ENCODE assay signal across 15 mouse cellular contexts in the genomic region with DNA sequence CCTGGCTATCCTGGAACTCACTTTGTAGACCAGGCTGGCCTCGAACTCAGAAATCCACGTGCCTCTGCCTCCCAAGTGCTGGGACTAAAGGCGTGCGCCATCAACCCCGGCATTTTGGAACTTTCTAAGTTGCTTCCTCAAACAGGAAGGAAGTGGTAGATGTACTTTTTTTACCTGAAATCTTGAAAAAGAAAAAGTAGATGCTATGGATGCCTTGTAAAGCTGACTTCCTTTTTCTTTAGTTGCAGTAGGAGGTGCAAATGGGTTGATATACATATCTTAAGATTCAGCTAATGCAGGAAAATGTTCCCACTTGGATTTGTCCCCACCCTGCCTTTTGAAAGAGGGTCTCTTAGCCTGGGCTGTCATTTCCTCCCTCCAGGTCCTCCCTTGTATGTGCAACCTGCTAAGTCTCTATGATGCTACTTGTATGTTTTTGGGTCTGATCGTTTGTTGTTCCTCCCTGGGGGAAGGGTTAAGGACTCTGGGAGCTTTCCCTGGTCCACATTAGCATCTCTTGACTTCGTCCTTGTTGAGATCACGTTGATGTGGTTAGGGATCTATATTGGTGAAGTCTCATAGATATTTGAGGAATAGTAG. TPM values are rescaled to one million over a fixed set of nuclear protein-coding genes. Genes with fewer than 3 reads are reported as not detected.
A peak's percentile ranks its signal among the peaks of the same experiment; 100 is the strongest.
DNase-seq lines count a peak whose midpoint lies in the region; ATAC-seq lines count a peak whose summit lies in the region.
"Had no signal": no experiment of that assay in that cellular context is flagged by ENCODE, and none has a peak within 500 bp of the region (broad histone marks: within the 10 kb centered on the region; RNA-seq: fewer than 3 reads in every experiment).

No protein-coding gene starts in this region.

- intact Hi-C loops in heart, postnatal 25 days (cut with DNase I), result no loop called here

- WGBS in heart, embryonic 10.5 days, result 90% methylated on average over 8 of the region's 8 CpGs
- 94% methylated on average over 8 of the region's 8 CpGs for WGBS in midbrain, embryonic 10.5 days
- WGBS in midbrain, embryonic 14.5 days, result 97% methylated on average over 8 of the region's 8 CpGs
- 70% methylated on average over 8 of the region's 8 CpGs for WGBS in liver, embryonic 16.5 days (ENCODE audit: insufficient replicate concordance)

- no peak for DNase-seq in heart, embryonic 10.5 days (ENCODE audit: low spot score)
- no peak for DNase-seq in heart, postnatal 25 days (ENCODE audit: low spot score)
- no peak for DNase-seq in midbrain, embryonic 10.5 days (ENCODE audit: low spot score)
- no peak for DNase-seq in midbrain, embryonic 14.5 days
- DNase-seq in R1 (ENCODE audit: low read depth, low spot score), result peak; percentile 81
- DNase-seq in gastrocnemius, adult 8-10 months (ENCODE audit: low spot score in 2 of 2), result no peak
- DNase-seq: adrenal gland, postnatal 14 days; cerebellum, adult 11 months; heart, adult 18-20 months; kidney, adult 11 months; layer of hippocampus, adult 9-11 months; lung, postnatal 14 days had no signal

- peak overlapping the region; percentile 1; the same call in 1 of the 2 replicates for H3K4me3 ChIP-seq in heart, embryonic 10.5 days
- H3K4me3 ChIP-seq in midbrain, embryonic 10.5 days, result peak overlapping the region; percentile 93; the same call in 1 of the 2 replicates
- H3K4me3 ChIP-seq in midbrain, embryonic 14.5 days (replicated peaks; ENCODE audit: low read depth, low read length), result no peak overlapping the region
- no peak overlapping the region for H3K4me3 ChIP-seq in liver, embryonic 16.5 days (ENCODE audit: low read depth, low read length)

- no peaks in the 10 kb centered on the region for H3K9me3 ChIP-seq in heart, embryonic 10.5 days
- H3K9me3 ChIP-seq in midbrain, embryonic 10.5 days (replicated peaks), result no peaks in the 10 kb centered on the region; the same call in 1 of the 2 replicates
- H3K9me3 ChIP-seq in midbrain, embryonic 14.5 days (ENCODE audit: control insufficient read depth, low read length), result no peaks in the 10 kb centered on the region
- H3K9me3 ChIP-seq in liver, embryonic 16.5 days (replicated peaks; ENCODE audit: control insufficient read depth, low read length), result no peaks in the 10 kb centered on the region
- H3K9me3 ChIP-seq: stomach, embryonic 15.5 days had no signal

- no peak overlapping the region for H3K9ac ChIP-seq in midbrain, embryonic 14.5 days (replicated peaks; ENCODE audit: low read length)
- H3K9ac ChIP-seq in liver, embryonic 16.5 days (ENCODE audit: low read depth, low read length), result no peak overlapping the region

- H3K4me2 ChIP-seq in midbrain, embryonic 14.5 days (ENCODE audit: low read length), result no peak overlapping the region
- H3K4me2 ChIP-seq in liver, embryonic 16.5 days (ENCODE audit: low read depth, low read length), result peak overlapping the region; percentile 70; the same call in 1 of the 2 replicates

- H3K27me3 ChIP-seq in heart, embryonic 10.5 days (ENCODE audit: insufficient read depth, poor library complexity, severe bottlenecking), result no peaks in the 10 kb centered on the region
- H3K27me3 ChIP-seq in midbrain, embryonic 10.5 days (ENCODE audit: low read depth, poor library complexity, severe bottlenecking), result no peaks in the 10 kb centered on the region
- H3K27me3 ChIP-seq in midbrain, embryonic 14.5 days (ENCODE audit: control insufficient read depth, insufficient read depth, low read length), result no peaks in the 10 kb centered on the region
- H3K27me3 ChIP-seq in liver, embryonic 16.5 days (ENCODE audit: control insufficient read depth, insufficient read depth, low read depth, low read length), result no peaks in the 10 kb centered on the region
- H3K27me3 ChIP-seq: stomach, embryonic 15.5 days had no signal

- peaks cover 10% of the 10 kb centered on the region; the same call in 1 of the 2 replicates for H3K4me1 ChIP-seq in heart, embryonic 10.5 days
- peaks cover 13% of the 10 kb centered on the region for H3K4me1 ChIP-seq in midbrain, embryonic 10.5 days
- H3K4me1 ChIP-seq in midbrain, embryonic 14.5 days (ENCODE audit: control insufficient read depth, insufficient read depth, low read length), result peaks cover 5% of the 10 kb centered on the region; the same call in 1 of the 2 replicates
- H3K4me1 ChIP-seq in liver, embryonic 16.5 days (ENCODE audit: control insufficient read depth, low read depth, low read length), result peaks cover 14% of the 10 kb centered on the region

- ATAC-seq in midbrain, embryonic 14.5 days (ENCODE audit: low FRiP score, low TSS enrichment), result no peak
- no peak for ATAC-seq in liver, embryonic 16.5 days (ENCODE audit: low read depth)
- ATAC-seq in frontal cortex, adult (ENCODE audit: low TSS enrichment), result no peak

- H3K27ac ChIP-seq in heart, embryonic 10.5 days, result no peak overlapping the region
- no peak overlapping the region for H3K27ac ChIP-seq in midbrain, embryonic 10.5 days (replicated peaks)
- H3K27ac ChIP-seq in midbrain, embryonic 14.5 days (replicated peaks; ENCODE audit: low read depth, low read length), result no peak overlapping the region
- no peak overlapping the region for H3K27ac ChIP-seq in liver, embryonic 16.5 days (ENCODE audit: low read length)
- H3K27ac ChIP-seq: stomach, embryonic 15.5 days had no signal

- peaks cover 43% of the 10 kb centered on the region for H3K36me3 ChIP-seq in heart, embryonic 10.5 days
- H3K36me3 ChIP-seq in midbrain, embryonic 10.5 days, result peaks cover 54% of the 10 kb centered on the region
- H3K36me3 ChIP-seq in midbrain, embryonic 14.5 days (ENCODE audit: control insufficient read depth, insufficient read depth, low read length), result peaks cover 17% of the 10 kb centered on the region
- peaks cover 14% of the 10 kb centered on the region for H3K36me3 ChIP-seq in liver, embryonic 16.5 days (ENCODE audit: control insufficient read depth, insufficient read depth)

RNA-seq across cellular contexts. Expression of gene Zfp280b, which starts 1.7 kb away (rescaled TPM):
- polyA plus RNA-seq in heart, embryonic 10.5 days (2016; fragmentation: Nextera tagmentation; extraction: Ambion mirVana), result 24.7 and 33.4 TPM in 2 replicates
- 1 to 10 TPM; 7.7 to 8.1 TPM for total RNA-seq in heart, postnatal 25 days (2021)
- 36.8 and 39.0 TPM in 2 replicates for polyA plus RNA-seq in midbrain, embryonic 10.5 days (2016; fragmentation: Nextera tagmentation; extraction: Ambion mirVana)
- polyA plus RNA-seq in midbrain, embryonic 14.5 days (2014; fragmentation: Nextera tagmentation; extraction: Ambion mirVana), result 11.9 and 14.6 TPM in 2 replicates
- 11.3 TPM in 2 replicates for polyA plus RNA-seq in liver, embryonic 16.5 days (2015; fragmentation: Nextera tagmentation; extraction: Ambion mirVana)
- total RNA-seq in gastrocnemius, adult 8-10 months (2022), result 10 to 100 TPM in 1 of 4 experiments, 1 to 10 TPM in 3; 7.9 to 11.0 (median 9.2) TPM

Comparison
In these comparisons a context has a peak if more than half of its experiments do, and no peak if none do; other contexts are left out.
1. H3K4me3 ChIP-seq: peak in heart, embryonic 10.5 days (single experiment) and midbrain, embryonic 10.5 days (single experiment); none in midbrain, embryonic 14.5 days (single experiment) and liver, embryonic 16.5 days (single experiment).